Mouse (Mus musculus) kidney, postnatal 36 days (tissue): ENCODE measurements at regions not wholly inside any gene's neighbourhood (a gene's known extent, or its start where the extent isn't known, plus 50 kb on each side); places are given as distances from the start of the nearest gene placed in this dataset.
A peak's percentile ranks its signal among the peaks of the same experiment; 100 is the strongest.

Experiments
- DNase-seq, 2 experiments: peaks; one replicate each; pipeline ENCODE4 v3.0.0; 2021 to 2022; ENCODE audit warnings: mixed read lengths in 2 of 2

- peak; percentile 2 to 34 for DNase-seq
Measured at GRCm38 (mm10) chr5:9954652-9955051, 229.7 kb upstream of the Grm3 start.

GRCm38 (mm10) chr5:9938746-9939145 is 213.8 kb upstream of the Grm3 start:
- no peak for DNase-seq

GRCm38 (mm10) chr5:9912936-9913335 is 188.0 kb upstream of the Grm3 start:
- no peak for DNase-seq

GRCm38 (mm10) chr5:9911783-9912182 is 186.8 kb upstream of the Grm3 start:
- no peak for DNase-seq

GRCm38 (mm10) chr5:9911089-9911473 is 186.1 kb upstream of the Grm3 start:
- no peak for DNase-seq

GRCm38 (mm10) chr5:9910452-9911088 is 185.6 kb upstream of the Grm3 start:
- no peak for DNase-seq

GRCm38 (mm10) chr5:9895297-9895696 is 170.3 kb upstream of the Grm3 start:
- DNase-seq, result no peak

- no peak for DNase-seq
Measured at GRCm38 (mm10) chr5:9878063-9878462, 153.1 kb upstream of the Grm3 start.

- DNase-seq, result no peak
Measured at GRCm38 (mm10) chr5:9869091-9869490, 144.1 kb upstream of the Grm3 start.

- no peak for DNase-seq
Measured at GRCm38 (mm10) chr5:9829750-9830149, 104.8 kb upstream of the Grm3 start.

GRCm38 (mm10) chr5:9801707-9802106 is 76.7 kb upstream of the Grm3 start:
- peak; percentile 63 to 64 for DNase-seq

GRCm38 (mm10) chr5:9781107-9781506 is 56.1 kb upstream of the Grm3 start:
- DNase-seq, result no peak
